Mouse (Mus musculus) ES-E14 (cell line): Measurements from ENCODE around the gene Snrnp70.

Source experiments
- MAFK ChIP-seq: IDR thresholded peaks from 2 replicates; pipeline ENCODE4 v1.6.1; 2014; ENCODE audit warnings: mild to moderate bottlenecking, low read depth, low read length, inconsistent platforms; ENCODE audit not compliant: insufficient read depth
- ZC3H11A ChIP-seq: IDR thresholded peaks from 2 replicates; pipeline ENCODE4 v1.6.1; 2012; ENCODE audit warnings: low read depth, mild to moderate bottlenecking, inconsistent platforms, low read length, borderline replicate concordance

DNA sequence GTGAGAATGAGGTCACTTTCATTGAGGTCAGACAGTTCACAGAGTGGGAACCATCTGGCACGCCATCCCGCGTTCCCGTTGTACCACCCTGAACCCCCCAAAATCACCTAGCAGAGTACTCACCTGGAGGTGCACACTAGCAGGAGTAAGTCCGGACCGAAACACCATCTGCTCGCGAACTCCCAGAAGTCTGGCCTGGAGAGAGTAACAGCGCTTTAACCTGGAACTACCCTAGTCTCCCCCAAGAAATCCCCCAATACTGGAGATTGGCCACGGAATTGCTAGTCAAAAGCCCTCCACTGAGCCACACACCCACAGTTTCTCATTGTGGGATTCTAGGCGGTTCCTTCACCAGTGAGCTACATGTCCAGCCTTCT lies 55.5 kb downstream of the Snrnp70 start:
- no peak for TF ChIP-seq ZC3H11A
- TF ChIP-seq MAFK = no peak
